Mouse (Mus musculus) heart, postnatal 0 days (tissue): ENCODE measurements around the gene Espl1. TPM values are rescaled to one million over a fixed set of nuclear protein-coding genes. Genes with fewer than 3 reads are reported as not detected.

ENCODE experiments used
- ATAC-seq: fragments of 200-750 bp; cut with Nextera tagmentation; 2 replicates; pipeline ENCODE4 v1.8.0; 2017; ENCODE audit warnings: low read depth, moderate number of reproducible peaks, moderate library complexity; ENCODE audit not compliant: insufficient read depth
- DNase-seq: peaks from one replicate; pipeline ENCODE4 v3.0.0-alpha.2; 2016; ENCODE audit warnings: low spot score
- H3K27ac ChIP-seq: fragments of 300-500 bp; sonication (generic); 2 replicates; pipeline ENCODE4 v1.5.1; 2014; ENCODE audit warnings: low read depth, mild to moderate bottlenecking
- H3K27me3 ChIP-seq: fragments of 300-500 bp; sonication (generic); 2 replicates; pipeline ENCODE4 v1.6.1; 2014; ENCODE audit warnings: low read length, mixed read lengths; ENCODE audit not compliant: control insufficient read depth, insufficient read depth
- H3K36me3 ChIP-seq: fragments of 300-500 bp; sonication (generic); replicated peaks from 2 replicates; pipeline ENCODE4 v1.6.1; 2014; ENCODE audit warnings: low read length, mixed read lengths; ENCODE audit not compliant: control insufficient read depth, insufficient read depth
- H3K4me1 ChIP-seq: fragments of 300-500 bp; sonication (generic); 2 replicates; pipeline ENCODE4 v1.6.1; 2014; ENCODE audit warnings: antibody characterized with exemption; ENCODE audit not compliant: control insufficient read depth, insufficient read depth
- H3K4me2 ChIP-seq: fragments of 300-500 bp; sonication (generic); 2 replicates; pipeline ENCODE4 v1.6.1; 2014; ENCODE audit warnings: low read depth, mild to moderate bottlenecking, low read length, moderate library complexity
- H3K4me3 ChIP-seq: fragments of 300-500 bp; sonication (generic); 2 replicates; pipeline ENCODE4 v1.5.1; 2014; ENCODE audit warnings: low read depth, low read length
- H3K9ac ChIP-seq: fragments of 300-500 bp; sonication (generic); replicated peaks from 2 replicates; pipeline ENCODE4 v1.6.1; 2014; ENCODE audit warnings: low read depth, low read length, mixed read lengths
- H3K9me3 ChIP-seq: fragments of 300-500 bp; sonication (generic); replicated peaks from 2 replicates; pipeline ENCODE4 v1.6.1; 2016; ENCODE audit warnings: low read length; ENCODE audit not compliant: control insufficient read depth
- CTCF ChIP-seq: IDR thresholded peaks from 2 replicates; pipeline ENCODE4 v1.5.1; 2016; ENCODE audit warnings: antibody characterized with exemption, control low read depth, low read depth
- EP300 ChIP-seq: IDR thresholded peaks from 2 replicates; pipeline ENCODE4 v1.6.1; 2016; ENCODE audit warnings: antibody characterized with exemption, low read depth
- WGBS: fragments of 180-500 bp; shearing (Covaris S2); extraction: QIAGEN DNeasy Blood & Tissue Kit; methylation state at CpG from one replicate; pipeline ENCODE4 v1.1.7; 2014; 5-methylcytosine and 5-hydroxymethylcytosine counted together
- polyA plus RNA-seq: library from polyadenylated mRNA; unstranded; fragments of >200 nt; fragmentation: Nextera tagmentation; extraction: Ambion mirVana; gene quantifications from 2 replicates; pipeline ENCODE4 v1.2.1, GENCODE M21; 2015
- total RNA-seq: library from RNA; depleted of rRNA; stranded (reverse); fragments of >200 nt; gene quantifications from 2 replicates; pipeline ENCODE4 v1.2.3, GENCODE M21; 2014; ENCODE audit warnings: low replicate concordance

The Espl1 gene
- total and polyA plus RNA-seq, 2 experiments from 2014 or later: 2.3 to 11.6 TPM

DNA sequence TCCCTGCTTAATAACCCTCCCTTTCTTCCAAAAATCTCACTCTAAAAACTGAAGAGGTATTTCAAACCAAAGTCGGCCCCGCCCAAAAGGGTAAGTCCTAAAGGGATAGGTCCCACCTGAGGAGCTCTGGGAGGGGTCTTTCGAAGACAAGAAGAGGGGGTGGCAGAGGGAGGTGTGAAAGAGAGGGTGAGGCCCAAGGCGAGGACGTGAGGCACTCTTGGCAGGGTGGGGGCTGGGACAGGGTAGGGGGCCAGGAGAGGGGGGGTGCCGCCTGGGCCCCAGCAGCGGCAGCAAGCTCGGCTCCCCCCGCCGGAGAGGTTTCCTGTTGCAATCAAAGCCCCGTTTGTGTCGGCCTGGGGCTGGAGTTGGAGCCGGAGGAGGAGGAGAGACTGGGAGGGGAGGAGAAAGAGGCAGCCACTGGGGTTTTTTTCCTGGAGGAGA lies 46.8 kb upstream of the Espl1 start:
- Histone ChIP-seq H3K4me1 (0 out of 2 replicates have a peak, but pooled peaks cover 10% of the 10 kb centered on the region), H3K9me3 (no peaks in the 10 kb centered on the region)
- no peak for TF ChIP-seq CTCF
- no peak for TF ChIP-seq EP300

DNA sequence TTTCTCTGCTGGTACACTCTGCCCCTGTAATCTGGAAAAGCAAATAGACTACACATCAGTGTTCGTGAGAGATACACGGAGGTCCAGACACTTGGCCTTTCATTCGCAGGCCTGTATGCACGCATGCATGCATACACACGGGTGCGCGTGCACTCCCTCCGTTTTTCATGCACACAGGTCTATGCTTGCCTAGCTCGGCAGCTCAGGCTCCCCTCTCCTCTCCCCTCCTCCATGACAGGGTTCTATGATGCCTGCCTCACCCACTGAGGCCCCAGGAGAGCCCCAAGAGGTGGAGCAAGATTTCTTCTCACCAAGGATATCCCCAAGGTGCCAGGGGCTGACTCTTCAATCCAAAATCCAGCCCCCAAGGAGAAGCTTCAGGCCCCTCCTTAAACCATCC lies 46.1 kb upstream of the Espl1 start:
- Histone ChIP-seq H3K27ac (peak overlapping the region; percentile 57), H3K27me3 (peaks cover 17% of the 10 kb centered on the region; the same call in 1 of the 2 replicates), H3K4me2 (no peak overlapping the region), H3K9me3 (no peaks in the 10 kb centered on the region), H3K4me3 (no peak overlapping the region), H3K36me3 (no peaks in the 10 kb centered on the region), H3K9ac (no peak overlapping the region), H3K4me1 (0 out of 2 replicates have a peak, but pooled peaks cover 10% of the 10 kb centered on the region)
- no peak for DNase-seq
- no peak for ATAC-seq
- 59% methylated on average over 9 of the region's 9 CpGs for WGBS
- TF ChIP-seq EP300: no peak
- TF ChIP-seq CTCF: no peak

More for the DNA sequence above, 46.8 kb upstream of the Espl1 start:
- DNase-seq (no peak), ATAC-seq (no peak)
- peak overlapping the region; percentile 50 for H3K4me2 ChIP-seq
- peak overlapping the region; percentile 57 for H3K27ac ChIP-seq
- H3K36me3 ChIP-seq: no peaks in the 10 kb centered on the region
- H3K9ac ChIP-seq: peak overlapping the region; percentile 35; the same call in 1 of the 2 replicates
- H3K4me3 ChIP-seq: peak overlapping the region; percentile 13
- H3K27me3 ChIP-seq: peaks cover 13% of the 10 kb centered on the region; the same call in 1 of the 2 replicates
- WGBS: 7% methylated on average over 12 of the region's 13 CpGs

- Histone ChIP-seq H3K9ac (no peak overlapping the region), H3K4me2 (no peak overlapping the region), H3K36me3 (no peaks in the 10 kb centered on the region), H3K27me3 (peaks cover 23% of the 10 kb centered on the region), H3K4me3 (no peak overlapping the region), H3K9me3 (no peaks in the 10 kb centered on the region), H3K27ac (no peak overlapping the region), H3K4me1 (0 out of 2 replicates have a peak, but pooled peaks cover 10% of the 10 kb centered on the region)
- WGBS: 79% methylated on average over 5 of the region's 5 CpGs
- ATAC-seq (no peak), DNase-seq (no peak)
- TF ChIP-seq CTCF (no peak), EP300 (no peak)
Measured at GRCm38 (mm10) chr15:102250521-102250920, 45.5 kb upstream of the Espl1 start.

DNA sequence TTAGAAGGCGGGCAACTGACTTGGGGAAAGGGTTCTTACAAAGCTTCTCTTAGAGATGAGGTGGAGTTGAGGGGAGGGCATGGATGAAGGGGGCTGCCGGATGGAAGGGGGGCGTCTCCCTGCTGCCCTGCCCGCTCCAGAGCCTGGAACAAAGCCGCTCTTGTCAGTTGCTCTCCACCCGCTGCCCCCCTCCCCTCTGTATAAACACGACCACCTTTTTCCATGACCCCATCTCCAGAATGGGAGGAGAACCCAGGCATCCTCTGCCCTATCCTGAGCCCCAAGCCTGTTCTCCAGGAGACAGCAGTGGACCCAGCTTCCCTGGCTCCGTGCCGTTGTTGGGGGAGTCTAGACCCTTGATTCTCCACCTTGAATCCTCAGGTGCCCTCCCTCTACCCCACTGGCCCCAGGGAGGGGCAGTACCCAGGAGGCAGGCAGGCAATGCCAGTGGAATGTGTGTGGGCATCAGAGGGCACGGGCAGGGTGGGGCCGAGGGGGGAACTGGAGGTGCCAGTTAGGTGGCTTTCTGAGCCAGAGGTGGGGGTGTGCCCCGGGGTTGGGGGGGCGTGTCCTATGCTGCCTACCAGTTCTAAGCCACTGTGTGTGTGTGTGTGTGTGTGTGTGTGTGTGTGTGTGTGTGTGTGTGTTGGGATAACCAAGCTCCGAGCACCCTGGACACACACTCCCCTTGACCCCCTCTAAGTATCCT lies 40.4 kb upstream of the Espl1 start:
- ATAC-seq (no peak), DNase-seq (no peak)
- H3K4me3 ChIP-seq: no peak overlapping the region
- no peak overlapping the region for H3K4me2 ChIP-seq
- no peak for TF ChIP-seq CTCF
- TF ChIP-seq EP300: no peak
- H3K27ac ChIP-seq: no peak overlapping the region
- H3K36me3 ChIP-seq: no peaks in the 10 kb centered on the region
- peaks cover 64% of the 10 kb centered on the region for H3K27me3 ChIP-seq
- H3K4me1 ChIP-seq: peaks cover 6% of the 10 kb centered on the region; the same call in 1 of the 2 replicates
- no peak overlapping the region for H3K9ac ChIP-seq
- no peaks in the 10 kb centered on the region for H3K9me3 ChIP-seq
- 49% methylated on average over 14 of the region's 14 CpGs for WGBS

- no peak for TF ChIP-seq EP300
- TF ChIP-seq CTCF: no peak
- DNase-seq: no peak
- peaks cover 67% of the 10 kb centered on the region for H3K27me3 ChIP-seq
Measured at GRCm38 (mm10) chr15:102256431-102257201, 39.5 kb upstream of the Espl1 start.

More at GRCm38 (mm10) chr15:102256431-102257201, 39.5 kb upstream of the Espl1 start:
- H3K4me2 ChIP-seq: peak overlapping the region; percentile 96
- ATAC-seq: no peak
- H3K4me1 ChIP-seq: peaks cover 6% of the 10 kb centered on the region; the same call in 1 of the 2 replicates
- peak overlapping the region; percentile 67 for H3K27ac ChIP-seq
- H3K9me3 ChIP-seq: no peaks in the 10 kb centered on the region
- no peaks in the 10 kb centered on the region for H3K36me3 ChIP-seq
- peak overlapping the region; percentile 65 for H3K9ac ChIP-seq
- H3K4me3 ChIP-seq: peak overlapping the region; percentile 65
- 13% methylated on average over 20 of the region's 22 CpGs for WGBS
